Mouse (Mus musculus): ENCODE data around the gene Gm17387.

The Gm17387 gene

GRCm38 (mm10) chr7:141068351-141068750, 39.4 kb downstream of the Gm17387 start:
- Histone ChIP-seq H3K4me3 (replicated peaks; ENCODE audit: low read length) (peak overlapping the region; percentile 53), H3K27me3 (ENCODE audit: insufficient read depth, low read length) (peaks cover 15% of the 10 kb centered on the region), H3K9me3 (ENCODE audit: low read length) (no peaks in the 10 kb centered on the region), H3K4me1 (replicated peaks; ENCODE audit: low read depth, low read length) (peaks cover 91% of the 10 kb centered on the region), H3K36me3 (ENCODE audit: insufficient read depth, low read length) (peaks cover 60% of the 10 kb centered on the region)
- TF ChIP-seq NANOG (IDR thresholded peaks at IDR 0.05; ENCODE audit: borderline replicate concordance, low read length), result no peak
- no peak for TF ChIP-seq CTCF (conservative IDR thresholded peaks at IDR 0.05; ENCODE audit: low read length)
- no peak for TF ChIP-seq POU5F1 (IDR thresholded peaks at IDR 0.05; ENCODE audit: borderline replicate concordance, low read length)

- TF ChIP-seq CTCF (conservative IDR thresholded peaks at IDR 0.05; ENCODE audit: low read length), result peak; percentile 85
- TF ChIP-seq POU5F1 (IDR thresholded peaks at IDR 0.05; ENCODE audit: borderline replicate concordance, low read length), result no peak
- no peak; the same call in 1 of the 2 replicates for TF ChIP-seq NANOG (IDR thresholded peaks at IDR 0.05; ENCODE audit: borderline replicate concordance, low read length)
These were observed 41.3 kb downstream of the Gm17387 start for GRCm38 (mm10) chr7:141070058-141070862.

GRCm38 (mm10) chr7:141072017-141072745, 43.2 kb downstream of the Gm17387 start:
- Histone ChIP-seq H3K27me3 (ENCODE audit: insufficient read depth, low read length) (peaks cover 17% of the 10 kb centered on the region), H3K36me3 (ENCODE audit: insufficient read depth, low read length) (peaks cover 23% of the 10 kb centered on the region), H3K9me3 (ENCODE audit: low read length) (no peaks in the 10 kb centered on the region), H3K4me1 (replicated peaks; ENCODE audit: low read depth, low read length) (peaks cover 61% of the 10 kb centered on the region), H3K4me3 (replicated peaks; ENCODE audit: low read length) (peak overlapping the region; percentile 57; the same call in 1 of the 2 replicates)
- TF ChIP-seq NANOG (IDR thresholded peaks at IDR 0.05; ENCODE audit: borderline replicate concordance, low read length) (no peak), CTCF (conservative IDR thresholded peaks at IDR 0.05; ENCODE audit: low read length) (peak; percentile 66), POU5F1 (IDR thresholded peaks at IDR 0.05; ENCODE audit: borderline replicate concordance, low read length) (no peak)

More at GRCm38 (mm10) chr7:141070058-141070862, 41.3 kb downstream of the Gm17387 start:
- Histone ChIP-seq H3K36me3 (ENCODE audit: insufficient read depth, low read length) (peaks cover 41% of the 10 kb centered on the region), H3K4me3 (replicated peaks; ENCODE audit: low read length) (peak overlapping the region; percentile 76), H3K27me3 (ENCODE audit: insufficient read depth, low read length) (peaks cover 15% of the 10 kb centered on the region), H3K9me3 (ENCODE audit: low read length) (no peaks in the 10 kb centered on the region), H3K4me1 (replicated peaks; ENCODE audit: low read depth, low read length) (peaks cover 72% of the 10 kb centered on the region)

DNA sequence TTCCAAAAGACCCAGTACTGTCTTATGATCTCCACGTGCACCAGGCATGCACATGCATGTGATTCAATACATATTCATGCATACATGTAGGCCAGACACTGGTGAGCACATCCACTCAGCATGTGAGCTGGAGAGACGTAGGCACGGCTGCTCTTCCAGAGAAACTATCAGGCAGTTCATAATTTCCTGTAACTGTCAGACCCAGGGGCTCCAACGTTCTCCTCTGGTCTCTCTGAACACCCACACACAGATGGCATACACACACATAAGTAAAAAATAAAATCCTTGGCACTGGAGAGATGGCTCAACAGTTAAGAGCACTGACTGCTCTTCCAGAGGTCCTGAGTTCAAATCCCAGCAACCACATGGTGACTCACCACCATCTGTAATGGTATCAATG, 44.9 kb downstream of the Gm17387 start:
- Histone ChIP-seq H3K9me3 (ENCODE audit: low read length) (no peaks in the 10 kb centered on the region), H3K27me3 (ENCODE audit: insufficient read depth, low read length) (peaks cover 15% of the 10 kb centered on the region), H3K4me1 (replicated peaks; ENCODE audit: low read depth, low read length) (peaks cover 61% of the 10 kb centered on the region), H3K36me3 (ENCODE audit: insufficient read depth, low read length) (peaks cover 7% of the 10 kb centered on the region), H3K4me3 (replicated peaks; ENCODE audit: low read length) (no peak overlapping the region)
- TF ChIP-seq POU5F1 (IDR thresholded peaks at IDR 0.05; ENCODE audit: borderline replicate concordance, low read length), result no peak
- TF ChIP-seq NANOG (IDR thresholded peaks at IDR 0.05; ENCODE audit: borderline replicate concordance, low read length), result no peak
- no peak for TF ChIP-seq CTCF (conservative IDR thresholded peaks at IDR 0.05; ENCODE audit: low read length)

GRCm38 (mm10) chr7:141077841-141078240, 48.9 kb downstream of the Gm17387 start, which contains the start of gene Pkp3:
Gene Pkp3, plus strand, starts transcription at chr7:141078218.
- H3K4me1 ChIP-seq (replicated peaks; ENCODE audit: low read depth, low read length), result peaks cover 50% of the 10 kb centered on the region
- TF ChIP-seq NANOG (IDR thresholded peaks at IDR 0.05; ENCODE audit: borderline replicate concordance, low read length) (no peak), CTCF (conservative IDR thresholded peaks at IDR 0.05; ENCODE audit: low read length) (no peak), POU5F1 (IDR thresholded peaks at IDR 0.05; ENCODE audit: borderline replicate concordance, low read length) (no peak)
- no peaks in the 10 kb centered on the region for H3K9me3 ChIP-seq (ENCODE audit: low read length)
- H3K36me3 ChIP-seq (ENCODE audit: insufficient read depth, low read length), result no peaks in the 10 kb centered on the region
- peak within 1 kb of the TSS; percentile 60 for H3K4me3 ChIP-seq (replicated peaks; ENCODE audit: low read length)
- H3K27me3 ChIP-seq (ENCODE audit: insufficient read depth, low read length), result peaks cover 33% of the 10 kb centered on the region

DNA sequence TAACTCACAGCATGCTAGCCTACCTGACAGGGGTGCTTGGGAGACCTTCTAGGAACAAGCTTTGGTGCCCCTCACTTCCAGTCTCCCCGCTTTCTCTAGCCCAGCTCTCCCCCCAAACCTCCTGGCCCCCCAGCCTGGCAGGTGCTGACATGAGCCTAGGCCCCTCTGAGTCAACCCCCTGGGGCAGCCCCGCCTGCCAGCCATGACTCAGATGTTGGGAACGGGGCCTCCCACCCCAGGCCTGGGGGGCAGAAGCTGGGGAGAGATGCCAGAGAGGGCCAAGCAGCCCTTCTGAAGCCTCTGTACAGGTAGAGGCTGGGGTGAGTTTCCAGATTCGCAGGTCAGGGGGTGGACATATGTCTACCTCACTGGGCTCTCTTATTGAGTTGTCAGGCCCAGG, 49.9 kb downstream of the Gm17387 start:
- no peaks in the 10 kb centered on the region for H3K36me3 ChIP-seq (ENCODE audit: insufficient read depth, low read length)
- peak overlapping the region; percentile 60 for H3K4me3 ChIP-seq (replicated peaks; ENCODE audit: low read length)
- no peaks in the 10 kb centered on the region for H3K9me3 ChIP-seq (ENCODE audit: low read length)
- H3K4me1 ChIP-seq (replicated peaks; ENCODE audit: low read depth, low read length), result peaks cover 56% of the 10 kb centered on the region
- TF ChIP-seq NANOG (IDR thresholded peaks at IDR 0.05; ENCODE audit: borderline replicate concordance, low read length) (no peak), CTCF (conservative IDR thresholded peaks at IDR 0.05; ENCODE audit: low read length) (no peak), POU5F1 (IDR thresholded peaks at IDR 0.05; ENCODE audit: borderline replicate concordance, low read length) (no peak)
- peaks cover 33% of the 10 kb centered on the region for H3K27me3 ChIP-seq (ENCODE audit: insufficient read depth, low read length)

Measured in E14TG2a.4 (cell line).